Mouse (Mus musculus): ENCODE measurements around the gene P2rx5. TPM values are rescaled to one million over a fixed set of nuclear protein-coding genes. Genes with fewer than 3 reads are reported as not detected.

Gene P2rx5
- polyA plus RNA-seq (2012; ENCODE audit: insufficient read depth, insufficient read length, low replicate concordance, missing spikeins), result not detected in 2 replicates

DNA sequence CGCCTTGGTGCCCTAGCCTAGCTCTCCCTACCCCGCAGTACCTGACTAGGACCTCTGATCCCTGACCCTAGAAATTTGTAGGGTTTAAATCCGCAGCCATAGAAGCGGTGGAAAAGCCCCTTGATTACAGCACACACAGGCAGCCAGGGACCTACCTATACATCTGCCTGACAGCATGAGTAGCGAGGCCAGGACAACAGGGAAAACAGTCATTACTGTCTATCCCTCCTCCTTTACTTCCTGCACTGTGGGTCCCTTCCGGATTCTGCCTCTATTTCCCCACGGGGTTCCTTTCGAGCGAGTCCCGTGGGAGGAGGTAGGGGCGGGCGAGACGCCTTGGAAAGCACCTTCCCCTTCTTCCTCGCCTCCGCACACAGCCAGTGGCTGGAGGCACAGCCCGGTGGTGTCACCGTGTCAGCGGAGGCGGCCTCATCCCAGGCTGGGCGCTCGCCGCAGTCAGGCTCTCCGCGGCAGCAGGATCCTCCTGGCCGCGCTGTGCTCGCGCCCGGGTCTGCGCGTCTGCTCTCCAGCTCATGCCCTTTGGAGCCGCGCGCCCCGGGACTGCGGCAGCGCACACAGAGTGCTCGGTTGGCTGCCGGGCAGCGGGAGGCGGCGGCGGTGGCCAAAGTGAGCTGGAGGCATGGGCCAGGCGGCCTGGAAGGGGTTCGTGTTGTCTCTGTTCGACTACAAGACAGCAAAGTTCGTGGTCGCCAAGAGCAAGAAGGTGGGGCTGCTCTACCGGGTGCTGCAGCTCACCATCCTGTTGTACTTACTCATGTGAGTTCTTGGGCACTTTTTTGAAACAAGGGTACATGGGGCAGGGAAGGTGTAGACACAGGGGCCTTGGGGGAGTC lies at the start of gene P2rx5:
TSS of gene P2rx5 (plus strand) at position 465 of the 854 bp plus-strand sequence.
- no peak within 1 kb of the TSS for H3K27ac ChIP-seq (ENCODE audit: insufficient read depth, low read depth, low read length)
- peaks cover 12% of the 10 kb centered on the region for H3K4me1 ChIP-seq (ENCODE audit: control insufficient read depth, insufficient read depth, low read length)
- 3% methylated on average over 49 of the region's 49 CpGs for WGBS
- TF ChIP-seq CTCF (IDR thresholded peaks at IDR 0.05; ENCODE audit: insufficient read depth, low read depth, low read length) (no peak), POLR2A (IDR thresholded peaks at IDR 0.05; ENCODE audit: insufficient read depth, low read depth, low read length) (no peak)
- peak within 1 kb of the TSS; percentile 38 for H3K4me3 ChIP-seq (ENCODE audit: insufficient read depth, low read depth, low read length)

GRCm38 (mm10) chr11:73111414-73111813 lies 48.8 kb upstream of the P2rx5 start:
- WGBS, result 78% methylated on average over 6 of the region's 6 CpGs
- no peak overlapping the region for H3K4me3 ChIP-seq (ENCODE audit: insufficient read depth, low read depth, low read length)
- no peaks in the 10 kb centered on the region for H3K4me1 ChIP-seq (ENCODE audit: control insufficient read depth, insufficient read depth, low read length)
- no peak overlapping the region for H3K27ac ChIP-seq (ENCODE audit: insufficient read depth, low read depth, low read length)
- TF ChIP-seq CTCF (IDR thresholded peaks at IDR 0.05; ENCODE audit: insufficient read depth, low read depth, low read length), result no peak
- no peak for TF ChIP-seq POLR2A (IDR thresholded peaks at IDR 0.05; ENCODE audit: insufficient read depth, low read depth, low read length)

GRCm38 (mm10) chr11:73126495-73126894 lies 33.7 kb upstream of the P2rx5 start:
- Histone ChIP-seq H3K4me3 (ENCODE audit: insufficient read depth, low read depth, low read length) (no peak overlapping the region), H3K27ac (ENCODE audit: insufficient read depth, low read depth, low read length) (no peak overlapping the region), H3K4me1 (ENCODE audit: control insufficient read depth, insufficient read depth, low read length) (no peaks in the 10 kb centered on the region)
- TF ChIP-seq CTCF (IDR thresholded peaks at IDR 0.05; ENCODE audit: insufficient read depth, low read depth, low read length), result no peak
- no peak for TF ChIP-seq POLR2A (IDR thresholded peaks at IDR 0.05; ENCODE audit: insufficient read depth, low read depth, low read length)
- WGBS, result 92% methylated on average over 6 of the region's 6 CpGs

DNA sequence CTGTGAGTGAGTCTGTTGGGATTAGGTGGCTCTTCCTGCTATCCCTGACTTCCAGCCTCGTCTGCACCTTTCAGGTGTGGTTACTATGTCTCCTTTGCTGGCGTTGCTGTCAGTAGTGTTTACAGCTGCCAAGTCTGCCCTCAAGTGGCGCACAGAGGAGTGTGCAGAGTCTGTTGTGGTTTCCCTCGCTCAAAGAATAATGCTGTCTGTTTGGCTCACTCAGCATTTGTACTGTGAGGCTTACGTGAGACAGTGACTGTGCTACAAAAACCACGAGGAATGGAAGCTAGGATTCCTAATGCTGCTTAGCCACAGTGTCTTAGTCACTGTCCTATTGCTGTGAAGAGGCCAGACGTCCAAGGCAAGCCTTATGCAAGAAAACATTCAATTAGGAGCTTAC lies 29.2 kb upstream of the P2rx5 start:
- WGBS, result 73% methylated on average over 7 of the region's 7 CpGs

GRCm38 (mm10) chr11:73132999-73133398 lies 27.2 kb upstream of the P2rx5 start:
- H3K4me3 ChIP-seq (ENCODE audit: insufficient read depth, low read depth, low read length), result no peak overlapping the region
- no peak overlapping the region for H3K27ac ChIP-seq (ENCODE audit: insufficient read depth, low read depth, low read length)
- TF ChIP-seq CTCF (IDR thresholded peaks at IDR 0.05; ENCODE audit: insufficient read depth, low read depth, low read length) (no peak), POLR2A (IDR thresholded peaks at IDR 0.05; ENCODE audit: insufficient read depth, low read depth, low read length) (no peak)
- WGBS, result 97% methylated on average over 6 of the region's 6 CpGs
- H3K4me1 ChIP-seq (ENCODE audit: control insufficient read depth, insufficient read depth, low read length), result peaks cover 7% of the 10 kb centered on the region

More for the DNA sequence above, 29.2 kb upstream of the P2rx5 start:
- no peak for TF ChIP-seq CTCF (IDR thresholded peaks at IDR 0.05; ENCODE audit: insufficient read depth, low read depth, low read length)
- no peak for TF ChIP-seq POLR2A (IDR thresholded peaks at IDR 0.05; ENCODE audit: insufficient read depth, low read depth, low read length)
- H3K27ac ChIP-seq (ENCODE audit: insufficient read depth, low read depth, low read length), result no peak overlapping the region
- H3K4me3 ChIP-seq (ENCODE audit: insufficient read depth, low read depth, low read length), result no peak overlapping the region
- no peaks in the 10 kb centered on the region for H3K4me1 ChIP-seq (ENCODE audit: control insufficient read depth, insufficient read depth, low read length)

- TF ChIP-seq POLR2A (IDR thresholded peaks at IDR 0.05; ENCODE audit: insufficient read depth, low read depth, low read length) (no peak), CTCF (IDR thresholded peaks at IDR 0.05; ENCODE audit: insufficient read depth, low read depth, low read length) (no peak)
- Histone ChIP-seq H3K4me3 (ENCODE audit: insufficient read depth, low read depth, low read length) (no peak overlapping the region), H3K4me1 (ENCODE audit: control insufficient read depth, insufficient read depth, low read length) (peaks cover 10% of the 10 kb centered on the region), H3K27ac (ENCODE audit: insufficient read depth, low read depth, low read length) (no peak overlapping the region)
- 92% methylated on average over 5 of the region's 5 CpGs for WGBS
Measured at GRCm38 (mm10) chr11:73134222-73134621, 26.0 kb upstream of the P2rx5 start.

GRCm38 (mm10) chr11:73136587-73136986 lies 23.6 kb upstream of the P2rx5 start:
- Histone ChIP-seq H3K4me3 (ENCODE audit: insufficient read depth, low read depth, low read length) (no peak overlapping the region), H3K4me1 (ENCODE audit: control insufficient read depth, insufficient read depth, low read length) (peaks cover 10% of the 10 kb centered on the region), H3K27ac (ENCODE audit: insufficient read depth, low read depth, low read length) (no peak overlapping the region)
- 82% methylated on average over 6 of the region's 6 CpGs for WGBS
- TF ChIP-seq POLR2A (IDR thresholded peaks at IDR 0.05; ENCODE audit: insufficient read depth, low read depth, low read length), result no peak
- no peak for TF ChIP-seq CTCF (IDR thresholded peaks at IDR 0.05; ENCODE audit: insufficient read depth, low read depth, low read length)

DNA sequence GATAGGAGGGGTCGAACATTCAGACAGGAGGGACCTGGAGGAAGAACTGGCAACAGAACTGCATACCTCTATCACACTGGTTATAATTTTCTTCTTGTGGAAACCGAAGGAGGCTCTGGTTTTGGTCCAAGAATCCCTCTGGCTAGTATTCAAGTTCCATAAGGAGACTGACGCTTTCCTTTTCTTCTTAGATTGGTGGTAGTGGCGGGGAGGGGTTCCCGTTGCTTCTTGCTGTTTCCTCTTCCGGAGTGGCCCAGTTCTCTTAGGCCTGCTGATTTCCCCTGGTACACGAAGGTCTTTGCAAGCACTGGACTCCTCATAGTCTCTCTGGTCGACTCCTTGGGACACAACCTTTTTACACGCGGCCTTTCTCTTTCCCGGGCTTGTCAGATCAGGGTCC lies 23.1 kb upstream of the P2rx5 start:
- Histone ChIP-seq H3K4me1 (ENCODE audit: control insufficient read depth, insufficient read depth, low read length) (peaks cover 10% of the 10 kb centered on the region), H3K4me3 (ENCODE audit: insufficient read depth, low read depth, low read length) (peak overlapping the region; percentile 85; the same call in 1 of the 2 replicates), H3K27ac (ENCODE audit: insufficient read depth, low read depth, low read length) (no peak overlapping the region)
- no peak for TF ChIP-seq POLR2A (IDR thresholded peaks at IDR 0.05; ENCODE audit: insufficient read depth, low read depth, low read length)
- TF ChIP-seq CTCF (IDR thresholded peaks at IDR 0.05; ENCODE audit: insufficient read depth, low read depth, low read length), result no peak
- WGBS, result 21% methylated on average over 11 of the region's 11 CpGs
